Mouse (Mus musculus): ENCODE results near the gene Tgfb2. TPM values are rescaled to one million over a fixed set of nuclear protein-coding genes. Genes with fewer than 3 reads are reported as not detected.

Tgfb2 gene
- polyA plus RNA-seq, 1 experiment from 2014 or later: 0.99 TPM

GRCm38 (mm10) chr1:186676199-186676598 lies 29.6 kb downstream of the Tgfb2 start:
- no peak overlapping the region for H3K9ac ChIP-seq (replicated peaks)
- ATAC-seq (no peak), DNase-seq (no peak)
- H3K4me2 ChIP-seq (ENCODE audit: low read depth, low read length): no peak overlapping the region
- no peaks in the 10 kb centered on the region for H3K4me1 ChIP-seq (ENCODE audit: insufficient read depth)
- no peaks in the 10 kb centered on the region for H3K36me3 ChIP-seq (replicated peaks; ENCODE audit: insufficient read depth, low read length)
- H3K27ac ChIP-seq (ENCODE audit: low read depth): no peak overlapping the region
- no peak overlapping the region for H3K4me3 ChIP-seq (ENCODE audit: low read depth, low read length)
- 68% methylated on average over 5 of the region's 5 CpGs for WGBS (ENCODE audit: insufficient replicate concordance)
- H3K9me3 ChIP-seq (ENCODE audit: low read length): no peaks in the 10 kb centered on the region
- H3K27me3 ChIP-seq (ENCODE audit: insufficient read depth, low read length): no peaks in the 10 kb centered on the region
- TF ChIP-seq CTCF (IDR thresholded peaks at IDR 0.05; ENCODE audit: low read depth): no peak
- TF ChIP-seq EP300 (IDR thresholded peaks at IDR 0.05; ENCODE audit: low read depth): no peak

DNA sequence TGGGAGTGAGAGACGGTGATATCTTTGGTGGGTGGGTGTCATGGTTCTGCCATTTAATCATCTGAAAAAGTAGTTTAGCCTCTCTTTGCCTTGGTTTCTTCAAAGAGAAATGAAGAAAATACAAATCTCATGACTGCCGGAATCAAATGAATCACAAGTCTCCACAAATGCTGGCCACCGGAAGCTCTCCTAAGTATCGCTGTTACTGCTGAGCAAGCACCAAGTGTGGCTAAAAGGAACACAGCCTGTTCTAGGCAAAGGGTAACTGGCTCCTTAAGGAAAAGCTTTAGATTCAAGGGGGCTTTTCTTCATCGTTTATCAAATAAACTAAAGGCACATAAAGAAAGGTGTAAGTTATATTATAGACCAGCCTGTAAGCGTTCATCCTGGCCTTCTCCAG lies 30.5 kb downstream of the Tgfb2 start:
- ATAC-seq (no peak), DNase-seq (no peak)
- Histone ChIP-seq H3K4me2 (ENCODE audit: low read depth, low read length) (no peak overlapping the region), H3K9ac (replicated peaks) (no peak overlapping the region), H3K27me3 (ENCODE audit: insufficient read depth, low read length) (no peaks in the 10 kb centered on the region), H3K36me3 (replicated peaks; ENCODE audit: insufficient read depth, low read length) (no peaks in the 10 kb centered on the region), H3K27ac (ENCODE audit: low read depth) (no peak overlapping the region), H3K9me3 (ENCODE audit: low read length) (no peaks in the 10 kb centered on the region), H3K4me3 (ENCODE audit: low read depth, low read length) (no peak overlapping the region), H3K4me1 (ENCODE audit: insufficient read depth) (no peaks in the 10 kb centered on the region)
- WGBS (ENCODE audit: insufficient replicate concordance): 78% methylated on average over 6 of the region's 6 CpGs
- no peak for TF ChIP-seq EP300 (IDR thresholded peaks at IDR 0.05; ENCODE audit: low read depth)
- no peak for TF ChIP-seq CTCF (IDR thresholded peaks at IDR 0.05; ENCODE audit: low read depth)

- WGBS (ENCODE audit: insufficient replicate concordance): 67% methylated on average over 3 of the region's 3 CpGs
- Histone ChIP-seq H3K9me3 (ENCODE audit: low read length) (no peaks in the 10 kb centered on the region), H3K9ac (replicated peaks) (no peak overlapping the region), H3K4me1 (ENCODE audit: insufficient read depth) (no peaks in the 10 kb centered on the region), H3K27ac (ENCODE audit: low read depth) (no peak overlapping the region), H3K27me3 (ENCODE audit: insufficient read depth, low read length) (no peaks in the 10 kb centered on the region), H3K4me2 (ENCODE audit: low read depth, low read length) (no peak overlapping the region), H3K36me3 (replicated peaks; ENCODE audit: insufficient read depth, low read length) (no peaks in the 10 kb centered on the region), H3K4me3 (ENCODE audit: low read depth, low read length) (no peak overlapping the region)
- ATAC-seq: no peak
- no peak for DNase-seq
- TF ChIP-seq CTCF (IDR thresholded peaks at IDR 0.05; ENCODE audit: low read depth): no peak
- TF ChIP-seq EP300 (IDR thresholded peaks at IDR 0.05; ENCODE audit: low read depth): no peak
These were observed 31.2 kb downstream of the Tgfb2 start for GRCm38 (mm10) chr1:186674621-186675020.

GRCm38 (mm10) chr1:186673166-186673565 lies 32.6 kb downstream of the Tgfb2 start:
- TF ChIP-seq EP300 (IDR thresholded peaks at IDR 0.05; ENCODE audit: low read depth) (no peak), CTCF (IDR thresholded peaks at IDR 0.05; ENCODE audit: low read depth) (no peak)
- H3K36me3 ChIP-seq (replicated peaks; ENCODE audit: insufficient read depth, low read length): no peaks in the 10 kb centered on the region
- no peak for ATAC-seq
- WGBS (ENCODE audit: insufficient replicate concordance): 83% methylated on average over 4 of the region's 4 CpGs
- H3K27ac ChIP-seq (ENCODE audit: low read depth): no peak overlapping the region
- H3K9me3 ChIP-seq (ENCODE audit: low read length): no peaks in the 10 kb centered on the region
- no peak overlapping the region for H3K4me2 ChIP-seq (ENCODE audit: low read depth, low read length)
- H3K27me3 ChIP-seq (ENCODE audit: insufficient read depth, low read length): no peaks in the 10 kb centered on the region
- H3K4me3 ChIP-seq (ENCODE audit: low read depth, low read length): no peak overlapping the region
- H3K9ac ChIP-seq (replicated peaks): no peak overlapping the region
- no peaks in the 10 kb centered on the region for H3K4me1 ChIP-seq (ENCODE audit: insufficient read depth)
- no peak for DNase-seq

GRCm38 (mm10) chr1:186663412-186663811 lies 42.4 kb downstream of the Tgfb2 start:
- no peaks in the 10 kb centered on the region for H3K27me3 ChIP-seq (ENCODE audit: insufficient read depth, low read length)
- no peak overlapping the region for H3K4me2 ChIP-seq (ENCODE audit: low read depth, low read length)
- ATAC-seq (peak; percentile 25; the same call in 1 of the 2 replicates), DNase-seq (no peak)
- no peak overlapping the region for H3K27ac ChIP-seq (ENCODE audit: low read depth)
- no peak for TF ChIP-seq CTCF (IDR thresholded peaks at IDR 0.05; ENCODE audit: low read depth)
- TF ChIP-seq EP300 (IDR thresholded peaks at IDR 0.05; ENCODE audit: low read depth): no peak
- H3K9ac ChIP-seq (replicated peaks): no peak overlapping the region
- no peaks in the 10 kb centered on the region for H3K9me3 ChIP-seq (ENCODE audit: low read length)
- no peak overlapping the region for H3K4me3 ChIP-seq (ENCODE audit: low read depth, low read length)
- H3K36me3 ChIP-seq (replicated peaks; ENCODE audit: insufficient read depth, low read length): no peaks in the 10 kb centered on the region
- H3K4me1 ChIP-seq (ENCODE audit: insufficient read depth): no peaks in the 10 kb centered on the region
- WGBS (ENCODE audit: insufficient replicate concordance): 71% methylated on average over 11 of the region's 11 CpGs

DNA sequence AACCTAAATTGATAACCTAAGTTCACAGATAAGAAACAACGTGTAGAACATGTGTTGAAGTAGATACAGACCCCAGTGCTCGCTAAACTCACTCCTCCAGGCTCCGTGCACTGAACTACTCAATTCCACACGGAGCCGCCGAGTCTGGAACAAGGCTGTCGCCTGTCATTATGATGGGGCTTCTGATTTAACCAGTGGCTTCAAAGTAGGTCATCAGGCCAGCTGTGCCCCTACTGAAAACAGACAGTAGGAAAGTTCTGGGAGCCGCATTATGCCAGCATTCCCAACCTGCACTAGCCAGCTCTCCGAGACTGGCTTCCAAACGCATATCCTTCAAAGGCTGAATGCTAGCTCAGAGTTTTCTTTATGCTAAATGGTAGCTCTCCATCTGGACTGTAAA lies 42.8 kb downstream of the Tgfb2 start:
- H3K9me3 ChIP-seq (ENCODE audit: low read length): no peaks in the 10 kb centered on the region
- H3K9ac ChIP-seq (replicated peaks): no peak overlapping the region
- WGBS (ENCODE audit: insufficient replicate concordance): 65% methylated on average over 10 of the region's 10 CpGs
- ATAC-seq: no peak
- H3K4me2 ChIP-seq (ENCODE audit: low read depth, low read length): no peak overlapping the region
- H3K4me1 ChIP-seq (ENCODE audit: insufficient read depth): no peaks in the 10 kb centered on the region
- H3K4me3 ChIP-seq (ENCODE audit: low read depth, low read length): no peak overlapping the region
- H3K27ac ChIP-seq (ENCODE audit: low read depth): no peak overlapping the region
- no peak for DNase-seq
- H3K27me3 ChIP-seq (ENCODE audit: insufficient read depth, low read length): no peaks in the 10 kb centered on the region
- no peaks in the 10 kb centered on the region for H3K36me3 ChIP-seq (replicated peaks; ENCODE audit: insufficient read depth, low read length)
- TF ChIP-seq CTCF (IDR thresholded peaks at IDR 0.05; ENCODE audit: low read depth) (no peak), EP300 (IDR thresholded peaks at IDR 0.05; ENCODE audit: low read depth) (no peak)
